Mouse (Mus musculus): Measurements from ENCODE around the gene Cerk.

DNA sequence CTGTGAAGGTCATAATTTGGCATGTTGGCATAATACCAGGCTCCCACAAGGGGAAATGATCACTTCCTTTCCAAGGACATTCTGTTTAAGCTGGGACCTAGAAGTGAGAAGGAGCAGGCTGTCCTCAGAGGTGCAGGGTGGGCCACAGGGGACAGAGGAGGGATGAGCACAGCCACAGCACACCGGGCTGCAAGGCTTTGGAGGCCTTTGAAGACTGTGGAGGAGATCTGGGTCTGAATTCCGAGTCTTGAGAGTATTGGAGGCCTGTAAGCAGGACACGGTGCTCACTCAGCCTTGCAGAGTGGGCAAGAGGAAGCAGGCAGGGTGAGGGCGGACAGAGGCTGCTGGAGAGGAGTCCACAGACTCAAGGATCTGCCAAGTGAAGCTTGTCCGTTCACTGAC is 34.3 kb upstream of the Cerk start:
- TF ChIP-seq GATA1 (IDR thresholded peaks at IDR 0.05; ENCODE audit: low read length): no peak
- no peak for TF ChIP-seq TAL1 (IDR thresholded peaks at IDR 0.05; ENCODE audit: low read length)

Data from erythroblast, embryonic 14.5 days (primary cell).